Mouse (Mus musculus) testis, adult 2 months (tissue): Measurements from ENCODE around the gene Gsdma.

Experiments used
- CTCF ChIP-seq: fragments of 200-500 bp; IDR thresholded peaks from 2 replicates; pipeline ENCODE4 v1.5.1; 2012; ENCODE audit warnings: low read depth, mild to moderate bottlenecking, inconsistent platforms, low read length, moderate library complexity; ENCODE audit not compliant: control insufficient read depth, insufficient read depth, insufficient replicate concordance
- POLR2A ChIP-seq: fragments of 200-500 bp; IDR thresholded peaks from 2 replicates; pipeline ENCODE4 v1.6.1; 2012; ENCODE audit warnings: low read depth, mild to moderate bottlenecking, inconsistent platforms, low read length, moderate library complexity; ENCODE audit not compliant: control insufficient read depth

DNA sequence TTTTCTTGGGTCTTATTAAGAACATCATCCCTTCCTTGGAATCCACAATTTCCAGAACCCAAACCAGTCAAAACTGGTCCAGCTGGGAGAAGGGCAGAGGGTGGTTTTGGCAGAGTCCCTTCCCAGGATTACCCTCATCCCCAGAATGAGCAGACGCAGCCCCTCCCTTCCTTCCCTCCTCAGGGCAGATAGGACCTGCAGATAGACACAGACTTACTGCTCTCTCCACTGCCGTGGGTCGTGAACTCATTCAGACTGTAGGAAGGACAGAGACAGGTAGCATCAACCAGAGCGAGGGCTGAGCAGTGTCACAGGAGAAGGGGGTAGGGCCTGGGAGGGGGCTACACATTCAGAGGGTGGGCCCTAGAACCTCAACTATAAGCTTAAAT lies 46.9 kb downstream of the Gsdma start:
- TF ChIP-seq CTCF (no peak), POLR2A (no peak)
